Mouse (Mus musculus) spleen, postnatal 10 days (tissue): Measurements from ENCODE around the gene Madd.

Experiments
- DNase-seq, 2 experiments: peaks; one replicate each; pipeline ENCODE4 v3.0.0; 2021 to 2022; ENCODE audit warnings: low spot score in 2 of 2

Madd gene

DNA sequence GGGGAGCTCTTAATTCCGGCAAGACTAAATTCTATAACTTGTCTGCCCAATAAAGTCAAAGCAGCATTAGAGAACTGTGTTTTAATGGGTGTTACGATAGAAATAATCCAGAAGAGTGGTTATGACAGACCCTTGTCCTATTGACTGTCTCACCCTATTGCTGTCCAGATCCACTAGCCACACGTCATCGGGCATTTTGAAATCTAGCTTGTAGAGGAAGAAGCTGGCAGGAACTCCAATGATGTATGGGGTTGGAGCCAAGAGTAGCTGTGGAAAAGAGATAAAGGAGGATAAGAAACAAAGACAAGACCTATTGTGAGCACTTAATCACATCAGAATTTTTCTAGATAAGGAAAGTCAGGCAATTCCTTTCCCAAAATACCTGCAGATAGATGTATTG, 8.1 kb downstream of the Madd start:
- no peak for DNase-seq

DNA sequence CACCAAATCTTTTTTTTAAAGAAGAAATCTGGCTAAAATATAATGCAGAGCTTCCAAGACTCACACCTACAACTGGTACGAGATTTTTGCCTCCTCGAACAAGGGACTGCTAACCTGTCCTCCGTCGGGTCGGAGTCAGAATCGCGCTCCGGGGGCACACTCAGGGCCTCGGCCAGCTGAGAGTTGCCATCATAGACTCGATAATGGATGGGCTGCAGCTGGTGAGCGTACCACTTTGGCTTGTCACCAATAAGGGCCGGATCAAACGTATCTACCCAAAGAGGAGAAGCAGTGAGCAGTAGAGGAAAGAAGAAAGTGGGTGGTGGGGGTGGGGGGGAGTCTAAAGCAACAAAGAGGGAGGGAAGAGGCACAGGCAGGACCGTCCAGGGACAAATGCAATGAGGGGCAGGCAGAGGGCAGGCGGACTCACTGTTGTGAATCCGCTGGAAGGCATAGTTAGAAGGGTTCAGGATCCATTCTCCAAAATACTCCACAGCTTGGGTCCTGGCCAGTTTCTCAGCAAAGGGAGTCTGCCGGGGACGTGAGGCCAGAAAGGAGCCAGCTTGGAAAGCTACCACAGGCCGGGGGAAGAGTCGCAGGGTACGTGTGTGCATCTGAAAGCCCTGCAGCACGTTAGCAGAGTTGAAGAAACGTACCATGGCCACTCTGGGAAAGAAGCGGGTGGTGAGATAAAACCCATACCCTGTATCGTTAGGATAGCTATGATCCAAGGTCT, 13.9 kb downstream of the Madd start:
- no peak for DNase-seq

DNA sequence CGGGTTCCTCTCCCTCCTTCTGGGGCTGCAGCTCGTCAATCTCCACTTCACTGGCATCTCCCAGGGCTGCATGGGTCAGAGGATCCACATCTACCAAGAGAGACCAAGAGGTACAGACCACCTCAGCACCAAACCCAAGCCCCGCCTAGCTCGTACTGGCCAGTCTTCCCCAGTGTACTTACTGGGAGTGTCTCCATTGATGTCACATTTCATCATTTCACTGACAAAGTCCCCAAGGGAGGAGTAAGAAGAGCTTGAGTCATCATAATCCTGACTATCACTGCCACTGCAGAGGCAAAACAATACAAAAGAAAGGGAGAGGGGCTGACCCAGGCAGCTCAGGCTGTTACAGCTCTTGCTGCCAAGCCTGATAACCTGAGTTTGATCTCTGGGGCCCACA, 16.0 kb downstream of the Madd start:
- no peak for DNase-seq

DNA sequence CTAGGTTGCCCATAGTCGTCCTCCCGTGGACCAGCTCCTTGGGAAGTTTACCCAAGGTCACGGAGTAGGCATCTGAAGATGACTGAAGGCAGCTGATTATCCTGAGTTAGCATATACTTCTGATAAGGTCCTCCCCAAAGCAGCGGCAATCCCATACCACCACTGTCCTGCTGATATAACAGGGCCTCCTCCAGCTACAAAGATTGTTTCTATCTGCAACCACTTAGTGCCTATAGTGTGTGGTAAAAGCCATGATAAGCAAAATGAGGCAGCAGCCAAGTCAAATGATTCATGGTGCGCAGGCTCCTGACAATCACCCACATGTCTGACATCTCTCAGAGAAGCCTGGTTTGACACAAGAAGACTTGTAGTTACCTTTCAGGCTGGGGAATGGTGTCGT, 18.6 kb downstream of the Madd start:
- DNase-seq, result no peak

DNA sequence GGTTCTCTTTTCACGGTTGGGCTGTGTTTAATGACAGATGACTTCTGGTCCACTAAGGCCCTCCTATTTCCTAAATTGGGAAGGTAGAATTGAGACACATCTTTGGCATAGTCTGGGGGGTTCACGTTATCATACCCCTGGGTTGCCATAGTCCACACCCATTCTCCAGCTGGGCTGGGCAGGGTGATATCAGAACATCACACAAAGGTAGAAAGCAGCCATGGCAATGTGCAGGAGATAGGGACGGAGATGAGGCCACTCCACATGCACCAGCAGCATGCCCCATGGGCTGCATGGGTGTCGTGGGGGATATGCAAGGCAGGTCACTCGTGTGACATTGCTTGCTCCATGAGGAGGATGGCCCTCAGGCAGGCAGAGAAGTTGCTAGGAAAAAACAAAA, 20.1 kb downstream of the Madd start:
- DNase-seq, result no peak

DNA sequence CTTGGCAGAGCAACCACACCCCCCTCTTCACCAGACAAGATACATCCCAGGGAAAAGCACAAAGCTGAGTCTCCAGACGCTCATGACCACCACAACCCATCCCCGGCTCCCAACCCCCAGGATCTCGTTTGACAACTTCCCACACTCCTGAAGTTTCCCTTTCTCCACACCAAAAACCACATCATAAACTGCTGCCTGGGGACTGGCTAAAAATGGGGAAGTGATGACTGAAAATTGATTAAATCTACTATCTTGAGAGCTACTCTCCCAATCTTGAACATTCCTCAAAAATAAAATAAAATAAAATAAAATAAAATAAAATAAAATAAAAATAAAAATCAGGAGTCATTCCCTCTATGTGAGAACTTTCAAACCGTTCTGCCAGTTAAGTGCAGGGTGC, 20.7 kb downstream of the Madd start:
- DNase-seq, result no peak

DNA sequence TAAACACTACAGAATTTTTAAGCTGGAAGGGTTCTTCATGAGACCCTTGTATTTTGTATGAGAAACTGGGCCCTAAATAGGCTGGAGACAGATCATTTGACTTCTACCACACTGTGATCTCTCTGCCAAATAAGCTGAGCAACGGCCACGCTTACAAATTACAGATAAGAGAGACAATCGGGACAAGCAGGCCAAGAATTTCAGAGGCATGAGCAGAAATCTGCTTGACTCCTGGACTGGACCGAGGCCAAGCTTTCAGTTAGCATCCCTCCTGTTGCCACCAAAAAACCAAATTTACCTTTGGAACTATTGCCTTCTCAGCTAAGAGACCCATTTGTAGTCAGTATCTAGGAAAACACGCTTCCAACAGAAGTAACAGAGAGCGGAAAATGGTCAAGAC, 23.0 kb downstream of the Madd start:
- no peak for DNase-seq

DNA sequence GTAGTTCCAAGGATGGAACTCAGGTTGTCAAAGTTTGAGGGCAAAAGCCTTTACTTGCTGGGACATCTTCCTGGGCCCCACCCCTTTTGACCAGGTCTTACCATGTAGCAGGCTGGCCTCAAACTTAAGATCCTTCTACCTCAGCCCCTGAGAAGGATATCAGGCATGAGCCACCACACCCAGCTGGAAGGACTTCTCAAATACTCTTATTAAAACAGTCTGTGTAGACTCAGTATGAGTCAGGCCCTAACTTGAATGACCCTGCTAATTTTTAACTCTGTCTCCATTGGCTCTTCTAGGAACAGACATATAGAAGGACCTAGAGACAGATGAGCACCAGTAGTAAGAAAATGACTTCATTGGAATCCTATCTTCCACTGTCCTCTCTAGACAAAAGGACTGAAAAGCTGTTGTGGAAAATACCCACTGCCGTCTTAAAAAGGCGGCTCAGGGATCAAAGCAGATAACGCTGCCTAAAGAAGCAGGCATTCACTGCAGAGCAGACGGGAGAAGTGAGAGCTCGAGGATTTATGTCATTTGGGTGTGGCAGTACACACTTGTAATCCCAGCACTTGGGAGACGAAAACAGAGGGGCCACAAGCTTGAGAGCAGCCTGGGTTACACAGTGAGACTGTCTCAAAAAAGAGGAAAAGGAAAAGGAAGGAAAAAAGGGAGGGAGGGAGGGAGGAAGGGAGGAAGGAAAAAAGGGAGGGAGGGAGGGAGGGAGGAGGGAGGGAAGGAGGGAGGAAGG, 26.5 kb downstream of the Madd start:
- DNase-seq, result no peak

DNA sequence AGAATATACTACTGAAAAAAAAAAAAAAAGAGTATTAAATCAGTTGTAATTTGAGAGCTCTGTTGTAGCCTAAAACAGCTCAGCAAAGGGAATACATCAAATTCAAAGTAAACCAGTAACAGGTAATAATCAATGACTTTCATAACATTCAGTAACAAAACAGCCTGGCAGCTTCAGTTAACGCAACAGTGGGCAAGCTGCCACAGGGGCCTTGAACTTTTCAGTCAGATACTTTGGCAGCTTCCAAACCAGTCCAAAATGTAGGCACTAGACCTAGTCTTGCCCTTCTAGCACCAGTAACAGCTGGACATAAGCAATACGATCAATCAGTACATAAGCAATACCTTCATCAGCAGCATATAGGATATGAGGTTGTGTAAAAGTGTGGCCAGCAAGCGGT, 29.5 kb downstream of the Madd start:
- DNase-seq, result no peak

DNA sequence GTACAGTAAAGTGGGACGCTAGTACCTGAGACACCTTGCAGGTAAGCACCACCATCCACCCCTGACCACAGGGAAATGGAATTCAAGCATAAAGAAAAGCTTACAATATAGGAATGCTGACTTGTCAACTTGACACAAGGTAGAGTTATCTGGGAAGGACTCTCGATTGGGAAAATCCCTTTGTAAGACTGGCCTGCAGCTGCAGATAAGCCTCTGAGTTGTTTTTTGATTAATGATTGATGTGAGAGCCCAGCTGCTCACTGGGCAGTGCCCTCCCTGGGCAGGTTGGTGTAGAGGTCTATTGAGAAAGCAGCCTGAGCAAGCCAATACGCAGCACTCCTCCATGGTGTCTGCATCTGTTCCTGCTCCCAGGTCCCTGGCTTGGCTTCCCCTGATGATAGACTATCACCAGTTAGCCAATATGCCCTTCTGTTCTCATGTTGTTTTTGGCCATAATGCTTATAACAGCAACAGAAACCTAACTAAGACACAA, 30.7 kb downstream of the Madd start:
- DNase-seq, result no peak

DNA sequence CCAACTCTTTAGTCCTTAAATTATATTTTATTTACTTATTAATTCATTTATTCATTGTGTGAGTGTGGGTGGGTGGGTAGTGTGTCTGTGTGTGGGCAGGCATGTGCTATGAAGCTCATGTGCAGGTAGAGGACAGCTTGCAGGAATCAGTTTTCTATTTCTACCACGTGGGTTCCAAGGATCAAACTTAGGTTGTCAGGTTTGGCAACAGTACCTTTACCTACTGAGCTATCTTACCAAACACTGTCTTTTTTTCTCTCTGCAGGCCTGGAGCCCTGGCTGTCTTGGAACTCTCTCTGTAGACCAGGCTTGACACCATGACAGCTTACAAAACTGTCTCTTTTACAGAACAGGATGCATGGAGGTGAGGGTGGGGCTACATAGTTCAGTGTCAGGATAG, 32.3 kb downstream of the Madd start:
- DNase-seq, result no peak

DNA sequence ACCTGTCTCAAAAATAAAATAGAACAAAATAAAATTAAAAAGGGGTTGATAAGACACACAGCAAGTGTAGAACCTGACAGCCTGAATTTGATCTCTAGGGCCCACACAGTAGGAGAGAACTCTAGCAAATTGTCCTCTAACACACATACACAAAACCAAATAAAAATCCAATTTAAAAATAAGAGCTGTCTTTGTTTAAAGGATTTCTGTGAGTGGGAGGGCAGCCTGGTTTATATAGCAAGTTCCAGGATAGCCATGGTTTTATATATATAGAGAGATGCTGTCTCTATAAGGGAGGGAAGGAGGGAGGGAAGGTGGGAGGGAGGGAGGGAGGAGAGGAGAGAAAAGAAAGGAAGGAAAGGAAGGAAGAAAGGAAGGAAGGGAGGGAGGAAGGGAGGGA, 35.5 kb downstream of the Madd start:
- no peak for DNase-seq

DNA sequence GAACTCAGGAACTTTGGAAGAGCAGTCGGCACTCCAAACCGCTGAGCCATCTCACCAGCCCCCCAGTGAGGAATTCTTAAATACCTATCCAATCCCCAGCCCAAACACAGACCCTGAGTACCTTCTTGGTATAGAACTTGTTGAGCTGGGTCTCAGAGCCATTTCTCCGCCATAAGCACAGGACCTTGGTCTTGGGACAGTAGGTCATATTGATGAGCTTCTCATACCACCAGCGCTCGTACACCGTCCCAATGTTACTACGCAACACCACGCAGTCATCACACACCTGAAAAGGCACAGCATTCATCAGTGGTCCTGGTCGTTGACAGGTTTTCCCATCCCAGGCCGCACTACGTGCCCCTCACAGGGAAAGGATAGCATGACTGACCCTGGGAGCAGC, 40.2 kb downstream of the Madd start:
- no peak for DNase-seq

DNA sequence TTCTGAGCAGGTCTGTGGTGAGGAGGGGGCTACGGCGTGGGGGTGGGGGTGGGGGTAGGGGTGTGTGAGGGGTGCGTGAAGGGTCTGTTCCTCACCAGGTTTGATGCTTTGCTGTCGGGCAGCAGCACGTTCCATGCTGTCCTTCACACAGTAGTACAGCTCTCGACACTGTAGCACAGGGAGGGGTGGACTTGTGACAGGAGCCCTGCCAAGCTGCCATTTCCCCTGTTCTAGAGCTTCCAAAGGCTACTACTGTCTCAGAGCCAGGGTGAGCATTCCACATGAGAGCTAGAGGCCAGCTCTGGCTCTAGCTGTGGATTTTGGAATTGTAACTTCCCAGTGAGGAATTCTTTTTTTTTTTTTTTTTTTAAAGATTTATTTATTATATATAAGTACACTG, 40.7 kb downstream of the Madd start:
- no peak for DNase-seq

DNA sequence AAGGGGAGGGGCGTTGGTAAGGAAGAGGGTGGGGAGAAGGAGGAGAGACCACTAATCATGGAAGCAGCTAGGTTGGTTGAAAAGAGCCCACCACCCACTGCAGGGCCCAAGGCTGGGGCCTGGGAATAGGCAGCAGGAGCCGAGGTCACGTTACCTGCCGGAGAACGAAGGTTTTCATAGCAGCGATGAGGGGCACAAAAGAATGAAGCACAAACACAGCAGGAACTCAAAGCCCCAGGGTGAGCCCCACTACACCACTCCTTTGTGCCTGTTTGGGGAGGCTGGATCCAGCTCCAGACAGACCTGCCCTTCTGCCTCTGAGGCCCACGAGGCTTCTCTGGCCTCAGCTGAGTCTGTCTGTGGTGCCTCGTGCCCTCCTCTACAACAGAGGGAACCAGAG, 43.9 kb downstream of the Madd start:
- no peak for DNase-seq

DNA sequence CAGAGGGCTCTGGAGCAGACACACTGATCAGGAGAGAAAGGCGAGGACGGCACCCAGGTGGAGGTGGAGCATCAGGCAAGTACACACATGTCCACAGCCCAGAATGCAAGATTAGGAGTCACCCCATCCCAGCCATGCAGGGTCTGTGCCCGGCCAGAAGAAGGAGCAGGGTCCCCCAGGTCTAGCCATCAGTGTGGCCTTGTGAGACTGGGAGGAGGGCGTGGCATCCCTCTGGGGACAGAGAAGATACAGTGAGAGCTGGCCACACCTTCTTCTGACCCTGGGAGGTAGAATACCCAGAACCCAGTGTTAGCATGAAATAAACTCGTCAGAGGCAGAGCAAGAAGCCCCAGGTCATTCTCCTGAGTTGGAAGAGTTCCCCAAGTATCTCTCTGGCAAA, 44.3 kb downstream of the Madd start:
- DNase-seq, result no peak

DNA sequence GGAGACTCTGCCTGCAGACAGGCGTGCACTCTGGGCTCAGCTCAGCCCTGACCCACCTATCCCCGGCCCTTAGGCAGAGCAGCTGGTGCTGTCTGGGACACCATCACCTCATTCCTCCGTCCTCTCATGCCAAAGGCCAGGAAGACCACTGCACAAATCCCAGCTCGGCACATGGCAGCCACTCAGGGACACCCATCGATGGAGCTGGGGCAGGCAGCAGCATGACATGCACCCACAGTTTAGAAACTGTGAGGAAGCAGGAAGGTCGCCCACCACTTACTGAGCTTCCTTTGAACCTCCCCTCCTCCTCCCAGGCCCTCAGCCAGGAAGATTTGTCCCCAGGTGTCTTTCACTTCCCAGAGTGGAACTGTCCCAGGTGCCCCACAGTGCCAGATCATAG, 46.2 kb downstream of the Madd start:
- DNase-seq, result no peak

DNA sequence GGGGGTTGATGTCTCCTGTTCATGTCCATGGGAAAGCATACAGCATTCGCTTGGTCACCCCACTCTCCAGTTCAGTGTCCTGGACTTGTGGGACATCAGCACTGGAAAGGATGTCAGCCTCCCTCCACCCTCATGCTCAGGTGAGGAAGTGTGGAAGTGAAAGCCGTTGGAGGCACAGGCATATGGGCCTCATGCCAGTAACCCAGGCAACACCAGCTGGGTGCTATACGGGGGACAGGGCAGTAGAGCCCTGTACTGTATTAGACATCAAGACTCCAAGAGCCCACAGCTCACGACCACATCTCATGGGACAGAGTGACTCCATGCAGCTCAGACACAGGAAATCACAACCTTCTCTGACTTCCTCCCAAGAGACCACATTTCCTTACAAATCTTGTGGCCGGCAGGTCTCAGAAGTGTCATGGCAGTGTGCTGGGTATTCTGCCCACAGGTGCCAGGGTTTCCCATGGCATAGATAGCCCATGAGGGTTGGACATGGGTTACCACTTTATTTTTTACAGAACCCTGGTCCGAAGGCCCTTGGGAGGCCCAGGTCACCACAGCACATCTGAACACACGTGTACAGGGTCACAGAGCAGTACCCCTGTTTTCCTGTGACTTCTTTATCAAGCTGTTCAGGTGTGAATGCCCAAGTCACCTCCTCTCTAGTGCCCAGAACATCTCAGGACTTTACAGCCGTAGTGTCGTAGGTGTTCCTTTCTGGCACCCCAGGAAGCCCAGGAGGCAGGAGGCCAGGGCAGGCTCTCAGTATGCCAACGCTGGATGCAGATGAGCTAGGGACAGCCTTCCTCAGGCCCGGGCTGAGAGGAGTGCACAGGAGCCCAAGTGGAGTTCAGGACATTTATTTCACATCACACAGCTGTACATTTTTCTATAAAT, 46.9 kb downstream of the Madd start:
- no peak for DNase-seq

DNA sequence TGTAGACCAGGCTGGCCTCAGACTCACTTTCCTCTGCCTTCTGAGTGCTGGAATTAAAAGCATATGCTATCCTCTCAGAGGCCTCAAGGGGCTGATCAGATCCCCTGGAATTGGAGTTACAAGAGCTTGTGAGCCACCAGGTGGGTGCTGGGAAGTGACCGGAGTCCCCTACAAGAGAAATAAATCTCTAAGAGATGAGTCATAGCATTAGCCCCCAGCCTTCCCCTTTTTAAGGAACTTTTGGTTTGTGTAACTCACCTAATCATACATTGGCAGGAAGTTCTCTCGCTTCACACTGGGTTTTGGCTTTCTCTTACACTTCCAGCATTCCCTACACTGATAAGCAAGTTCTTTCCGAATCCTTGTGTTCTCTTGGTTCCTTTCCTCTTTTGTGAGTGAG, 51.6 kb downstream of the Madd start:
- DNase-seq, result no peak

DNA sequence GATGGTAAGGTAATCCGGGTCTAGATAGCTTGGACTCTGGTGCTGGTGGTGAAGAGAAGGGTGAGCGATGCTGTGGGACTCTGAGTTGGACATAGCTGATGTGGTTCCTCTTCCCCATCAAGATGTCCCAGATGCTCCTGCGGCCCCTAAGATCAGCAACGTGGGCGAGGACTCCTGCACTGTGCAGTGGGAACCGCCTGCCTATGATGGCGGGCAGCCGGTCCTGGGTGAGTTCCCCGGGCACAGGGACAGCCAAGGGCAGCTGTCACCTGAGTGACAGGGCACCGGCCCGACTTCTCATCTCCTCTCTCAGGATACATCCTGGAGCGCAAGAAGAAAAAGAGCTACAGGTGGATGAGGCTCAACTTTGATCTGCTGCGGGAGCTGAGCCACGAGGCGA, 52.4 kb downstream of the Madd start:
- no peak for DNase-seq

DNA sequence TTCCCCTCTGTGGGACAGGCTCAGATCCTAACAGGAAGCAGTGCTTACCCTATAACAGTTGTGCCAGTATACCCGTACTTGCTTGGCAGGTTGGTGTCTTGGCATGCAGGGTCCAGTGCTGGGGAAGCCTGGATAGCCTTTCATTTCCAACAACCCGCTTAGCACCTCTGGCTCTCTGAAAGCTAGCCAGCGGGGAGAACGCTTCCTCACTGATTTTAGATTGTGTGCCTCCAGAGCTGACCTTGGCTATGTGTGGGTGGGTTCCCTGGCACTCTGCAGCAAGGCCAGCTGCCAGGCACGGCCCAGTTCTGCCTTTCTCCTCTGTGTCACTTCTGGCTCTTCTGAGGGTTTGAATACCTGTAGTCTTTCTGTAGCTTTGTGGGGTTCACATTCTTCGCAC, 53.5 kb downstream of the Madd start:
- no peak for DNase-seq

DNA sequence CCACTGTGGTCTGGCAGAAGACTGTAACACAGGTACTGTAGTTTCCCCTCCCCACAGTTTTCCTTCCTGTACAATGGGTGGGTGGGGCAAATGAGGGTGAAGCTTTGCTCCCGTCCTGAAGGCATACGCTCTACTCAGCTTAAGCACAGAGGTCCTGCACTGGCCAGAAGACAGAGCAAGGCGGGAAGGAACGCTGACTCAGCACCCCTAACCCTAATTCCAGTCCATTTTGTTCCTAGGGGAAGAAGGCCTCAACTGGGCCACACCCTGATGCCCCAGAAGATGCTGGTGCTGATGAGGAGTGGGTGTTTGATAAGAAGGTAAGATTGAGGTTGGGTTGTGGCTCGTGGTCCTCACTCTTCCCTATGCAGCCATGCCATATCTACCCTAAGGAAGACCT, 54.9 kb downstream of the Madd start:
- no peak for DNase-seq

DNA sequence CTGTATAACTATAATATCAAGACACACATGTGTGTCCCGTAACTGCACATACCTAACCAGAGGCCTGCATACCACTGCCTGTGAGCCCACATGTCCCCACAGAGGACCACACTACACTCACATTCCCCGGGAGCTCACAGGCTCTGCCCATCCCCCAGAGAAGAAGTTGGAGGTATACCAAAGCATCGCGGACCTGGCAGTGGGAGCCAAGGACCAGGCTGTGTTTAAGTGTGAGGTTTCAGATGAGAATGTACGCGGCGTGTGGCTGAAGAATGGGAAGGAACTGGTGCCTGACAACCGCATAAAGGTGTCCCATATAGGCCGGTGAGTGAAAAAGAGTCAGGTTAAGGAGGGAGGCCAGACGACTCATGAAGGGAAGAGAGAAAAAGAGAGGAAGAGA, 58.5 kb downstream of the Madd start:
- no peak for DNase-seq
